Mouse (Mus musculus) cerebellum, adult 2 months (tissue): Measurements from ENCODE around the gene Gstz1.

Source experiments
- CTCF ChIP-seq: fragments of 200-500 bp; IDR thresholded peaks from 2 replicates; pipeline ENCODE4 v1.5.1; 2011; ENCODE audit warnings: low read depth, mild to moderate bottlenecking, control low read depth, low read length, moderate library complexity, borderline replicate concordance; ENCODE audit not compliant: insufficient read depth
- POLR2A ChIP-seq: fragments of 200-500 bp; IDR thresholded peaks from 2 replicates; pipeline ENCODE4 v1.6.1; 2011; ENCODE audit warnings: low read length, control low read depth, borderline replicate concordance; ENCODE audit not compliant: insufficient read depth

GRCm38 (mm10) chr12:87177631-87178030 is 30.7 kb downstream of the Gstz1 start:
- TF ChIP-seq POLR2A, result no peak
- TF ChIP-seq CTCF, result no peak
